Mouse (Mus musculus) activated CD4-positive, CD25-positive, alpha-beta regulatory T cell, adult 4 months (primary cell): ENCODE measurements at regions not wholly inside any gene's neighbourhood (a gene's known extent, or its start where the extent isn't known, plus 50 kb on each side); places are given as distances from the start of the nearest gene placed in this dataset.

Source experiments
- ATAC-seq: one replicate; pipeline ENCODE4 v1.8.0; 2017

- no peak for ATAC-seq
Observed at GRCm38 (mm10) chr2:30525295-30525694, 51.3 kb upstream of the Ier5l start.

- ATAC-seq = no peak
Observed at GRCm38 (mm10) chr2:30525831-30526230, 51.8 kb upstream of the Ier5l start.

GRCm38 (mm10) chr2:30527495-30527894 lies 53.5 kb upstream of the Ier5l start:
- no peak for ATAC-seq

GRCm38 (mm10) chr2:30532948-30533347 lies 58.9 kb upstream of the Ier5l start:
- no peak for ATAC-seq

- no peak for ATAC-seq
Observed at GRCm38 (mm10) chr2:30533367-30533766, 59.3 kb upstream of the Ier5l start.

- ATAC-seq = no peak
Observed at GRCm38 (mm10) chr2:30534485-30534884, 60.4 kb upstream of the Cstad start.

- ATAC-seq = no peak
Observed at GRCm38 (mm10) chr2:30539305-30539704, 55.5 kb upstream of the Cstad start.

GRCm38 (mm10) chr2:30541541-30541940 lies 53.3 kb upstream of the Cstad start:
- ATAC-seq = no peak

- peak; percentile 78 for ATAC-seq
Observed at GRCm38 (mm10) chr2:30544782-30545435, 49.9 kb upstream of the Cstad start.
